Mouse (Mus musculus) kidney, postnatal 10 days (tissue): Measurements from ENCODE around the gene Lipo1.
"Not testable (repeated sequence)": the region's sequence is repeated elsewhere in the genome, so short reads cannot be mapped to it uniquely, and the experiment has no call there.

Experiments used
- DNase-seq: peaks from one replicate; pipeline ENCODE4 v3.0.0; 2021; ENCODE audit warnings: mixed read lengths

The Lipo1 gene

DNA sequence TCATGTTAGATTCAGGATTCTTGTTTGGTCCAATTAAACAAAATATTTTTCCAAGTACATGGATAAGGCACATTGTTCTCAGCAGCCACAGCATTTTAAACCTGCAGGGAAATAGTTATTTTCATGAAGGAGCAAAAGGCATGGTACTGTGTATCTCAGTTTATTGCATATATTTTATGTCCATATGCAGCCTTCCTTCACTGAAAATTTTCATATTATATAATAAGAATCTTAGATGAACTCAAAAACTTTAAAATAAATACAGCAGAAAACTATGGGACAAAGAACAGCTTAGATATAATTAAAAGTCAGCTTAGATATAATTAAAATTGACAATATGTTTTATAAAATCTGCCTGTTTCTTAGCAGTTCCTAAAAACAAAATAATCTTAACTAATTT lies at the start of gene Lipo1:
Gene Lipo1, minus strand, starts transcription at position 101 of the 400 bp plus-strand sequence.
- DNase-seq = not testable (repeated sequence)

DNA sequence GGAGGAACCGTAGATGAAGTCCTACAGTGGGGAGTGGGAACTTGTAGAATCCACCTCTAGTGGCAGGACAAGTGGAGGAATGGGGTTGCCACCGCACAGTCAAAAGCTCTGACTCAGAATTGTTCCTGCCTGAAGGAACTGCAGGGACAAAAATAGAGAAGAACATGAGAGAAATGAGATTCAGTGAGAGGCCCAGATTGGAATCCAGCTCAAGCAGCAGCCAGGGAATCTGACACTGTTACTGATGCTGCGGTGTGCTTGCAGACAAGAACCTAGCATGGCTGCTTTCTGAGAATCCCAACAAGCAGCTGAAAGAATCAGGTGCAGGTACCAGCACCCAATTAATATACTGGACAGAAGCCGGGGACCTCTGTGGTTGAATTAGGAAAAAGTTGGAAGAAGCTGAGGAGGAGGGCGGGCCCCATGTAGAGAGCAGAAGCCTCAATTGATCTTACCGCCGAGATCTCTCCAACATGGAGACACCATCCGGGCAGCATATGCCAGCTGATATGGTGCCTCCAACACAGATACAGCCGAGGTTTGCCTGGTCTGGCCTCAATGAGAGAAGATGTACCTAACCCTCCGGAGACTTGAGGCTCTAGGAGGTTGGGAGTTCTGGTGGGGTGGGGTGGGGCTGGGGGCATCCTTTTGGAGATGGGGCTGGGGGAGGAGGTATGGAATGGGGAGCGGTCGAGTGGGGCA lies 532 bp downstream of the Lipo1 start:
- DNase-seq = no peak

GRCm38 (mm10) chr19:33761287-33762086 lies 25.8 kb downstream of the Lipo1 start, which contains the start of gene Lipo3:
Gene Lipo3, minus strand, starts transcription at chr19:33761951.
- peak; percentile 43 for DNase-seq

DNA sequence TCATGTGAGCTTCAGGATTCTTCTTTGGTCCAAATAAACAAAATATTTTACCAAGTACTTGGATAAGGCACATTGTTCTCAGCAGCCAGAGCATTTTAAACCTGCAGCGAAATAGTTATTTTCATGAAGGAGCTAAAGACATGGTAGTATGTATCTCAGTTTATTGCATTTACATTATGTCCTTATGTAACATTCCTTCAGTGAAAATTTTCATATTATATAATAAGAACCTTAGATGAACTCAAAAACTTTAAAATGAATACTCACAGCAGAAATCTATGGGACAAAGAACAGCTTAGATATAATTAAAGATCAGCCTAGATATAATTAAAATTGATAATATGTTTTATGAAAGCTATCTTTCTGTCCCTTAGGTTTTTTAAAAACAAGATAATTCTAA lies 36.0 kb downstream of the Lipo1 start, which contains the start of gene Lipo2:
Gene Lipo2, minus strand, starts transcription at position 101 of the 400 bp plus-strand sequence.
- not testable (repeated sequence) for DNase-seq
